Mouse (Mus musculus): ENCODE measurements at regions not wholly inside any gene's neighbourhood (a gene's known extent, or its start where the extent isn't known, plus 50 kb on each side); places are given as distances from the start of the nearest gene placed in this dataset.

GRCm38 (mm10) chr9:80615114-80615513 is 149.8 kb upstream of the Impg1 start:
- TF ChIP-seq POLR2A (IDR thresholded peaks at IDR 0.05; ENCODE audit: insufficient read length, low read depth) = no peak
- TF ChIP-seq MAX (IDR thresholded peaks at IDR 0.05; ENCODE audit: low read depth) = no peak
- no peak for TF ChIP-seq POLR2AphosphoS2 (IDR thresholded peaks at IDR 0.05; ENCODE audit: insufficient read length, low read depth)
- TF ChIP-seq TCF12 (IDR thresholded peaks at IDR 0.05; ENCODE audit: insufficient read depth, poor library complexity, severe bottlenecking) = no peak
- no peak for TF ChIP-seq MYOD1 (IDR thresholded peaks at IDR 0.05; ENCODE audit: control insufficient read depth in 1 of 3, insufficient read length in 2 of 3, low read depth in 2 of 3)
- TF ChIP-seq MYOG (IDR thresholded peaks at IDR 0.05; ENCODE audit: control insufficient read depth in 1 of 3, insufficient read depth in 1 of 3, insufficient read length in 2 of 3, low read depth in 2 of 3) = no peak
